Mouse (Mus musculus): ENCODE data around the gene Washc4.

Gene Washc4

DNA sequence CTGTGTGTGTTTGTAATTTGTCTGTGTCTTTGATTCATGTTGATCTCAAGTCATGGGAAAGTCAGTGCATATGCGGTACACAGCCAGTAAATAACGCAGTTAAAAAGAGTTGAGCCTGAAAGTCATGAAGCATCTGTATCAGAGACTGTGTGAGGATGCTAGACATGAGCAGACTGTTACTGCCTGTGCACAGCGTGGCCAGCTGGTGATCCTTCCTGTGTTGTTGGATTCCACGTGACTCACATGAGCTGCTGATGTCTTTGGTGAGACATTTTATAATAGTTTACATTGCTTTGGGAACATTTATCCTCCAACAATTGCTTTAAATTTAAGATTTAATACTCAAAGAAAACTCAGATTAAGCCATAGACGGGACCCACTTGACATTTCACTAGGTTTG lies 51.0 kb downstream of the Washc4 start:
- no peak for DNase-seq (ENCODE audit: low read depth, low spot score)

GRCm38 (mm10) chr10:83600650-83601049 lies 57.1 kb downstream of the Washc4 start:
- no peak for DNase-seq (ENCODE audit: low read depth, low spot score)

GRCm38 (mm10) chr10:83603956-83604564 lies 60.5 kb downstream of the Washc4 start:
- no peak for DNase-seq (ENCODE audit: low read depth, low spot score)

DNA sequence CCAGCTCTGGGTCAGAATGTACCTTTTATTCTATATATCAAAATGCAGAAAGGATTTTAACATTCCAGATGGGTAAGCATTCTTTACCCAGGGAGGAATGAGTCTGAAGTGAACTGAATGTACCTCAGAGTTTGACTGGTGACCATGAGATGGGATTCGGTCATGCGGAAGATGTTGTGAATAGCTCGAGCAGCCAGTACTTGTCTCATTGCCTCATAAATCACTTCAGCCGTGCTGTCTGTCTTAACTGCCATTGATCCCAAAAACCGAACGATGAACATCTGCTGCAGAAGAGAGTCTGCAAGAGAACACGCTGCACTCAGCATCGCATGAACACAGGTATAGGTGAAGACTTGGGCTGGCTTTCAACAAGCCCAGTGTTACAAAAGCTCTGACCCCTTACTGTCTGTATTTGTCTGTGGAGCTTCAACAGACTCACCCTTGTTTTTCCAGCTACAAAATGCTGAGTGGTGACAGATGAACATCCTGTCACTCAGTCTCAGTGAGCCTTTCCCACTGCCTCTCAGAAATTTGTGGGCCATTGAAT lies 62.2 kb downstream of the Washc4 start:
- DNase-seq (ENCODE audit: low read depth, low spot score): no peak

DNA sequence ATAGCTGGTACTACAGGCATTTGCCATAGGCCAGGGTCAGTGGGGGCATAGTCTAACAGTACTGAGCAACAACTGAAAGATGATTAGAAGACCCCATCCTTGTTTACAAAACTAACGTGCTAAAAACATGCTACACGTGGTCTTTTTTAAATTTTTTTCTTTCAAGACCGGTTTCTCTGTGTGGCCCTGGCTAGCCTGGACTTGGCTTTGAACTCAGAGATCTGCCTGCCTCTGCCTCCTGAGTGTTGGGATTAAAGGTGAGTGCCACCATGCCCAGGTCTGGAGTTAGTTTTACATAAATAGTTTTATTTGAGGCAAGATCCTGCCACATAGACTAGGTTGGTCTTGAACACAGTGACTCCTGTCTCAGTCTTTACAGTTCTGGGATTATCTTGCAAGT lies 63.6 kb downstream of the Washc4 start:
- no peak for DNase-seq (ENCODE audit: low read depth, low spot score)

DNA sequence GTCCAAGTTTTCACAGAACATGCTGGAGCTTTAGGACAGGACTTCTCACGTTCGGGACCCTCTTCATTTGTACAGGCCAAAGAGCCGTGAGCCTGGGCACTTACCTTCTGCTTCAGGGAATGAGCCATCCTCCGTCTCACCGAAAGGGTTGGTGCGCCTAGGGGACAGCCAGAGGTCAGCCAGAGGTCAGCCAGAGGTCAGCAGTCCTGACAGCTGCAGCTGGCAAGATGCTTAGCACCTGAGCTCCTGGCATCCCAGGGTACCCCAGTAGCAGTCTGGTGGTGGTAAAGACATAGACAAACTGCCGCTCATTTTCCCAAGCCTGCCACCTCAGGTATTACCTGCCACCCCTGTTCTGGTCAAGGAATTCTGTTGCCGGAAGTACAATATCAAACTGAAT lies 65.0 kb downstream of the Washc4 start:
- no peak for DNase-seq (ENCODE audit: low read depth, low spot score)

DNA sequence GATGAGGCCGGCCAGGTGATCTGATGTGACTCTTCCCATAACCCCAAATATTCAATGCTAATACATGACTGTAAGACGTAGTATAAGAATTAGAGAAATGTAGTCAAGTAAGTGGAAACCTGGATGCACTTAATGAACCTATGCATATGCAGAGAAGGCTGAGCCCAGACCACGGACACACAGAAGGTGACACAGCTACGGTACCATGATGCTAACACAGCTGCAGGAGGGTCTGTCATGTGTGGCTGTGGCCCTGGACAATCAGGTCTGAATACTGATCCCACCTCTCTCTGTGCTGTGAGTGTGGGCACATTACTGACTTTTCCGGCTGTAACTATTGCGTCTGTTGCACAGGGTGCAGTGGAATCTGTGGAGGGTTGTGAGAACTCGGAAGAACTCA lies 67.0 kb downstream of the Washc4 start:
- no peak for DNase-seq (ENCODE audit: low read depth, low spot score)

- no peak for DNase-seq (ENCODE audit: low read depth, low spot score)
Observed at GRCm38 (mm10) chr10:83611863-83612262, 68.3 kb downstream of the Washc4 start.

DNA sequence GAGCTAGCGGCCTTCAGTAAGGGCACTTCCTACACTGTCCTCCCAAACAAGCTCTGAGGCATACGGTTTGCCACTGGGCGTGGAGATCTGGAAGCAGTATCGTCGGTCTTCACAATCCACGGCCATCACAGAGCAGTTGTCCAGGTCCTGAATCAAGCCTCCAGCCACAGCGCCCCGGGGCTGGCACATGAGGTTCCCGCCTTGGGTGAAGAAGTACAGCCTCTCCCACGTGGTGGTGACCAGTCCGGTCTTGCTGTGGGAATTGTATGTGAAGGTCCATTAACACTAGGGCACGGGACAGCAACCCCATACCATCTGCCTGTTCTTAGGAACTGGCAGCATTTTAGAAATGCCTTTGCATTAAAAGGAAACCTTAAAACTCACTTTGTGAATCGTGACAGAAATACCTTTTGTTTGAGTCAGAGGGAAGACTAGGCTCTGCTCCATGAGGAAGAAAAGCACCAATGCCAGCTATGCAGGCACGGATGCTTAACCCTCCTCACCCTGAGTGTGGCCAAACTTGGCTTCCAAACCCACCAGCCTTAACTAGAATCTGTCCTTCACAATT lies 69.2 kb downstream of the Washc4 start:
- DNase-seq (ENCODE audit: low read depth, low spot score): peak; percentile 52

DNA sequence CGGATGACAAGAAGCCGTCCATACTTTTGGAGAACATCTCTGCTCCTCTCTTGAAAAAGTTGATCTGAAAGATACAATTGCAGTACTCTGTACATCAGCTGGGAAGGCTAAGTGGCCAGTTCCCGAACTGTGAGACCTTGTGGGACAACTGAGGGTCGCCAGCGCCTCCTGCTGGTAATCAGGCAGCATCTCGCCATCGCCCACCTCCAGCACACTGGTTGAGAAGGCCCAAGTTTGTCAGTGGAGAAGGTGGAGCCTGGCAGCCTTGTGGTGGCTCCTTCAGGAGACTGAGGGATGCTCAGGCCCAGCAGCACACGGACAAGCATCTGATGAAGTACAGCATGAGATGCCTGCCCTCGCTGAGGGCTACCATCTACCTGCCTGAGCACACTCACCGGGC lies 73.8 kb downstream of the Washc4 start:
- DNase-seq (ENCODE audit: low read depth, low spot score): peak; percentile 55

GRCm38 (mm10) chr10:83618819-83619440 lies 75.4 kb downstream of the Washc4 start:
- DNase-seq (ENCODE audit: low read depth, low spot score): no peak

- DNase-seq (ENCODE audit: low read depth, low spot score): no peak
Observed at GRCm38 (mm10) chr10:83620350-83621055, 77.0 kb downstream of the Washc4 start.

GRCm38 (mm10) chr10:83624065-83624464 lies 80.5 kb downstream of the Washc4 start:
- no peak for DNase-seq (ENCODE audit: low read depth, low spot score)

DNA sequence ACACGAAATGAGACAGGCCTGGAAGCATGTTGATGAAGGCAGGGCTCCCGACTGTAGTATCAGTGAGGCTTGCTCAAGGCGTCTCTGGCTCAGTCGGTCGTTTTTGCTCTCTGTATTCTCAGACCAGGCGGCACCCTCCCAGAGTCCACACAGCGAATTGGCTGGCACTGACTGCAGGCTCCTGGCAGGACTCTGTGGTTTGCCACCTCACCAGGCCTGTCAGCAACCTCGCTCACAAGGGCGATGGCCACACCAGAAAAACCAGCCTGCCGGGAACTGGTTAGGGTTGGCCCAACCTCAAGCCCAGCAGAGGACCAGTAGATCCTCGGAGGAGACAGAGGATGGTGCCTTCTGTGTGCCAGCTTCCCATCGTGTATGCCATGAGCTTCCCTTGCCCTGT lies 81.3 kb downstream of the Washc4 start:
- no peak for DNase-seq (ENCODE audit: low read depth, low spot score)

DNA sequence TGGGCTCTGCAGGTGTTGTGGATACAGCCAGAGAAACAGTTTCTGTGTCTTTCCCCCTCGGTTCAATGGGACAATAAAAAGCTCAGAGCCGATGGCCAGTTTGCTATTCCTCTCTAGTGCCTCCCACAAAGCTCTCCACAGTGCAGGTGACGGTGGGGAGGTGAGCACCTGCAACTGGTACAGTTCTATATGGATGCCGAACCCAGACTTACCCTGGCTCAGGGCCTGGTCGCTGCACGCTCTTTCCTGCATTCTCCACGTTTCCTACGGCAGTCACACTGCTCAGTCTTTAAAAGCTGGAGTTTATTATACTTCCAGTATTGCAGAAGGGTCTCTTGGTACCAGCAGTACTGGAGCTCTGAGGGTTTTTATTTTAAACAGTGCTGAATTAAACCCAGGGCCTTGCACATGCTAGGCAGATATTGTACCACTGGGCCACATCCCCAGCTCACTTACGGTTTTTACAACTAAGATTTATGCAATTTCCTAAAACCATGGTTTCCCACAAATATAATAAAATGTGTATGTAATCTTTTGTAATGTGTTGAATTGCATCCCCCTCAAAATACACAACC lies 83.6 kb downstream of the Washc4 start:
- no peak for DNase-seq (ENCODE audit: low read depth, low spot score)

- DNase-seq (ENCODE audit: low read depth, low spot score): no peak
Observed at GRCm38 (mm10) chr10:83628241-83628640, 84.7 kb downstream of the Washc4 start.

DNA sequence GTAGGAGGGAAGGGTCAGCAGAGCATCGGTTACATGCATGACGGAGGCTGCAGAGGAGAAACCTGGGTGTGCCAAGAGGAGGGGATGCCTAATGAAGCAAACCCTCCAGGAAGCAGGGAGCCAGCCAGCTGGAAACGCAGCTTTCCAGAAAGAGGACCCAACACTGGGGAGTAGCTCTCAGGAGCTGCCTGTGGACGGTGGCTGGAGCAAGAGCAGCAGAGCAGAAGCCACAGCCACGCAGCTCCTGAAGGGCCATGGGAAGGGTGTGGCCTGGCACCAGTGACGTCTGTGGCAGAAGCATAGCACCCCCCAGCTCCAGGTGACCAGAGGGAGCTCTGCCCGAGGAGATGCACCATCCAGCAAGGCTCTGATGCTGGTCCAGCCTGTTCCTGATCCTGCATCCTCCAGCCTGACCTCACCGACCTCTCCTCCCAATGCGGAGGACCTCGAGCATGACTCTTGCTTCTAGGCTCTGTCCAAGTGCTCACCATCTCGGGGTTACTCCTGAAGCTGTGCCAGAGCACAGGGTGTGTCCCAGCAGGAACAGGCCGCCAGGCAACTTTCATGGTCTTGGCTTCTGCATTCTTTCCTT lies 85.7 kb downstream of the Washc4 start:
- no peak for DNase-seq (ENCODE audit: low read depth, low spot score)

DNA sequence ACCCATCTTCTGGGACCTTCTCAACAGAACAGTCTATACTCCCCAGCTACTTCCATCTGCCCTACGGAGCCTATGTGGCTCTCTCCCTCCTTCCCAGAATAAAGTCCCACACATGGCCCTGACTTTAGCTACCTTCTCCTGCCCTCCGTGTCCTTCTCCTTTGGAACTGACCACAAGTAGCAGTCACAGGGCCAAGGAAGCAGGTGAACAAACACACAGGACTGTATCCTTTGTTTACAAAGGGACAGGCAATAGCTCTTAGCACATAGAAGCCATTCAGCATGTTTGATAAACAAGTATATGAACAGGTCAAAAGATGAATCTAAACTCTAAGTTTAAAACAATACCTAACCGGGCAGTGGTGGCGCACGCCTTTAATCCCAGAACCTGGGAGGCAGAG lies 86.3 kb downstream of the Washc4 start:
- DNase-seq (ENCODE audit: low read depth, low spot score): no peak

- no peak for DNase-seq (ENCODE audit: low read depth, low spot score)
Observed at GRCm38 (mm10) chr10:83630899-83631298, 87.3 kb downstream of the Washc4 start.

DNA sequence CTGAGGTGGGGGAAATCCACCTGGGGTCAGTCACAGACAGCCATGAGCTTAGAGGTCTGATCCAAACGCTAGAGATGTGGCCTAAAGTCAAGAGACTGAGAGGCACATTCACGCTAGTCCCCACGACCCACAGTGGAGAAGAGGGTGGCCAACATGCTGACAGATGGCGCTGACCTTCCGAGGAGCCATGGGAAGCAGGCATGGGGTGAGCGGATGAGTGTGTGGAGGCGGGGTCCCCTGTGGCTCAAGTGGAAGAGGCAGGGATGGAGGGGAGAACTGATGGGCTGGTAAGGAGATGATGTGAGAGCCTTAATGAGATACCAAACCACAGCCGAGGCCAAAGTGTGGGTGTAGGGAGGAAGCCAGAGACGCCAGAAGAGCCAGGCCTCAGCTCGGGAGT lies 88.2 kb downstream of the Washc4 start:
- no peak for DNase-seq (ENCODE audit: low read depth, low spot score)

DNA sequence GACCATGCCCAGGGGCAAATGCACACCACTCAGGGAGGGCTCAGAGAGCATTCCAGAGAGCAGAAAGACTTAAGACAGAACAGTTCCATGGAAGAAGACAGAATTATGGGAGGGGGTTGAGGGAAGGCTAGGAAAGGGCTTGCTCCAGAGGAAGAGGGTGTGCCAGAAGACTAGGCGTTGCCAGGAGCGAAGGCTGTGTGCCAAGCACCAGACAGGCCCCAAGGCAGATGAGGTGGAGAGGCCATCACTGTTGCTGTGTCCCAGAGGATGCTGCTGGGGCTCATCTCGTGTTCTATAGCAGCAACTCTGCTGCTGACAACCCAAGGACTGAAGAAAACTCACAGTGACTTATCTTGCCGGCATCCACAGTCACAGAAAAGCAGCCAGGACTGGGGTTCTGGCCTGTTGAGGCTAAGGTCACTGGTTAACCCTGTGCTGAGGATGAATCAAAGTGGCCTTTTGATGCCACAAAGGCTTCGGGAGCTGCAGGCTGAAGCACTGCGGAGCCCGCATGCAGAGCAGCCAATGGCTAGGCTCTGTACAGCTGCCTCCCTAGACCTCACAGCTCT lies 89.3 kb downstream of the Washc4 start:
- no peak for DNase-seq (ENCODE audit: low read depth, low spot score)

Data from 3T3-L1 (cell line).